Mouse (Mus musculus) hindbrain, embryonic 11.5 days (tissue): ENCODE results near the gene Itpa. TPM values are rescaled to one million over a fixed set of nuclear protein-coding genes. Genes with fewer than 3 reads are reported as not detected.

ENCODE experiments used
- ATAC-seq: fragments of 200-750 bp; cut with Nextera tagmentation; 2 replicates; pipeline ENCODE4 v1.8.0; 2017; ENCODE audit warnings: mild to moderate bottlenecking, moderate TSS enrichment, moderate library complexity; ENCODE audit not compliant: low FRiP score
- DNase-seq: peaks from one replicate; pipeline ENCODE4 v3.0.0-alpha.2; 2015; ENCODE audit warnings: low spot score
- H3K27ac ChIP-seq: fragments of 300-500 bp; sonication (generic); 2 replicates; pipeline ENCODE4 v1.5.1; 2014; ENCODE audit warnings: mild to moderate bottlenecking, low read depth, low read length
- H3K27me3 ChIP-seq: fragments of 300-500 bp; sonication (generic); 2 replicates; pipeline ENCODE4 v1.6.1; 2014; ENCODE audit warnings: mild to moderate bottlenecking, low read length, moderate library complexity, mixed read lengths; ENCODE audit not compliant: control insufficient read depth, insufficient read depth
- H3K36me3 ChIP-seq: fragments of 300-500 bp; sonication (generic); 2 replicates; pipeline ENCODE4 v1.6.1; 2014; ENCODE audit warnings: mild to moderate bottlenecking, low read length, moderate library complexity, mixed read lengths; ENCODE audit not compliant: control insufficient read depth, insufficient read depth
- H3K4me1 ChIP-seq: fragments of 300-500 bp; sonication (generic); replicated peaks from 2 replicates; pipeline ENCODE4 v1.6.1; 2014; ENCODE audit warnings: low read length, mixed read lengths; ENCODE audit not compliant: control insufficient read depth, insufficient read depth
- H3K4me2 ChIP-seq: fragments of 300-500 bp; sonication (generic); replicated peaks from 2 replicates; pipeline ENCODE4 v1.6.1; 2014; ENCODE audit warnings: mild to moderate bottlenecking, low read depth, low read length
- H3K4me3 ChIP-seq: fragments of 300-500 bp; sonication (generic); 2 replicates; pipeline ENCODE4 v1.5.1; 2014; ENCODE audit warnings: low read depth, low read length
- H3K9ac ChIP-seq: fragments of 300-500 bp; sonication (generic); 2 replicates; pipeline ENCODE4 v1.6.1; 2014; ENCODE audit warnings: low read depth, low read length
- H3K9me3 ChIP-seq: fragments of 300-500 bp; sonication (generic); 2 replicates; pipeline ENCODE4 v1.6.1; 2016; ENCODE audit warnings: low read length; ENCODE audit not compliant: control insufficient read depth
- WGBS: fragments of 180-500 bp; shearing (Covaris S2); extraction: QIAGEN DNeasy Blood & Tissue Kit; methylation state at CpG from one replicate; pipeline ENCODE4 v1.1.7; 2014; 5-methylcytosine and 5-hydroxymethylcytosine counted together
- polyA plus RNA-seq: library from polyadenylated mRNA; unstranded; fragments of >200 nt; fragmentation: Nextera tagmentation; extraction: Ambion mirVana; gene quantifications from 2 replicates; pipeline ENCODE4 v1.2.1, GENCODE M21; 2014

Itpa gene
- polyA plus RNA-seq, 1 experiment from 2014 or later, result 132 TPM

DNA sequence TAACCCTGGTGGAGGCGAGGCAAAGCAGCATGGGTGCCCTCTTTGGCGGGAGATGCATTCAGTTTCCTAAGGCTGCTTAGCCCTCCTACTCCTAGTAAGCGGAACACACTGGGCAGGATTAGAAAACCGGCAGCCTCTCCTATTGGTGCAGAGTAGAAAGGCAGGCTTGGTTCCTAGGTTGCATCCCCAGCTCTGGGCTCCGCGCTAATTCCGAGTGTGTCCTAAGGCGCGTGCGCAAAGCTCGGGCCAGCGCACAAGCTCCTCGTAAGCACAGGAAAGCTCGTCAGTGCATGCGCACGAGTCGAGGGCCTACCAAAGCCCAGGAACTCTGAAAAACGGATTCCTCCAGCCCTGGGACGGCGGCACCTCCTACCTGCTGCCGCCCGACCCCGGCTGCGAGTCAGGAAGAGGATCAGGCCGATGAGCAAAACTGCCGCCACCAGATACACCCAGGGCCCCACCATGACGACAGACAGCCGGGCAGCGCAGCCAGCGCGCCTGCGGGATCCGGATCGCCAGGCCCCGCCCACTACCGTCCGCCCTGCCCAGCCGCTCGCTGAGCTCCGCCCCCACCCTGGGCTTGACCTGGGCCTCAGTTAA, 3.2 kb upstream of the Itpa start, which contains the start of gene Ddrgk1:
TSS of gene Ddrgk1 (minus strand) at position 558 of the 600 bp plus-strand sequence.
- H3K4me1 ChIP-seq, result 0 out of 2 replicates have a peak, but pooled peaks cover 2% of the 10 kb centered on the region
- WGBS, result under 1% methylated on average over 40 of the region's 40 CpGs
- ATAC-seq (peak; percentile 95), DNase-seq (peak; percentile 94)
- H3K36me3 ChIP-seq, result peaks cover 4% of the 10 kb centered on the region; the same call in 1 of the 2 replicates
- peak within 1 kb of the TSS; percentile 97 for H3K27ac ChIP-seq
- H3K9me3 ChIP-seq, result no peaks in the 10 kb centered on the region
- H3K4me3 ChIP-seq, result peak within 1 kb of the TSS; percentile 59
- peak within 1 kb of the TSS; percentile 88 for H3K9ac ChIP-seq
- peak within 1 kb of the TSS; percentile 62 for H3K4me2 ChIP-seq
- no peaks in the 10 kb centered on the region for H3K27me3 ChIP-seq

DNA sequence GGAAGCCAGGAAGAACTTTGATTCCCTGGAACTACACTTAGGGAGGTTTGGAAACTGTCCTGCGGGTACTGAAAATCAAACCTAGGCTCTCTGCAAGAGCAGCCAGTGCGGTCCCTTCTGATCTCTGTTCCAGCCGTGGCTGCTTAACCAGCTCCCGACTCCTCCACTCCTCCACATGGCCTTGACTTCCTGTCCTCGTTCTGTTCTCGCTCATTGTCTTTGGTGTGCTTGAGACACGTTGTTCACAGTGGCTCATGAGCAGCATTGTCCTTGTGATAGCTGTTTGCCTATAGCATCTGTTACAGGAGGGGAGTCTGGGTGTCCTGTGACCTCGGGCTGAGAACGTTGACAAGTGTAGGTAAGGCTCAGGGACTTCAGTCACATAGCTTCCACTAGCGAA, 9.8 kb downstream of the Itpa start:
- WGBS, result 93% methylated on average over 10 of the region's 10 CpGs
- no peaks in the 10 kb centered on the region for H3K4me1 ChIP-seq
- no peak for DNase-seq
- H3K4me2 ChIP-seq, result no peak overlapping the region
- no peaks in the 10 kb centered on the region for H3K27me3 ChIP-seq
- H3K27ac ChIP-seq, result no peak overlapping the region
- H3K4me3 ChIP-seq, result no peak overlapping the region
- H3K9me3 ChIP-seq, result no peaks in the 10 kb centered on the region
- H3K36me3 ChIP-seq, result peaks cover 24% of the 10 kb centered on the region; the same call in 1 of the 2 replicates
- ATAC-seq, result no peak
- H3K9ac ChIP-seq, result no peak overlapping the region

DNA sequence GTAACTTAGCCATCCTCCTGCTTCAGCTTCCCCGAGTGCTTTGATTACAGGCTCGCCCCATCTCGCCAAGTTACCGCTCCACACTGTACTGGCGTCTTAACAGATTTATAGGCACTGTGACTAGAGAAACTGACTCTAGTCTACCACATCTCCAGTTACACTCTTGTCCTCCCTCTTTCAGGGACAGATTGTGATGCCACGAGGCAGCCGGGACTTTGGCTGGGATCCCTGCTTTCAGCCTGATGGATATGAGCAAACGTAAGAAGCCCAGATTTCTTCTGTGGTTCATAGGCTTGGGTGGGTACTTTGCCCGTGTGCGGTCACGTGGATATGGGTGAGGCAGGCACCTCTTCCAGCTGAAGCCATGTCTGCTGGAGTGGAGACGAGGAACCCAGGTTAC, 11.7 kb downstream of the Itpa start:
- no peaks in the 10 kb centered on the region for H3K27me3 ChIP-seq
- 95% methylated on average over 12 of the region's 12 CpGs for WGBS
- no peak overlapping the region for H3K9ac ChIP-seq
- H3K4me1 ChIP-seq, result no peaks in the 10 kb centered on the region
- no peak for DNase-seq
- H3K27ac ChIP-seq, result no peak overlapping the region
- no peak for ATAC-seq
- no peak overlapping the region for H3K4me3 ChIP-seq
- H3K4me2 ChIP-seq, result no peak overlapping the region
- peaks cover 18% of the 10 kb centered on the region; the same call in 1 of the 2 replicates for H3K36me3 ChIP-seq
- no peaks in the 10 kb centered on the region for H3K9me3 ChIP-seq

DNA sequence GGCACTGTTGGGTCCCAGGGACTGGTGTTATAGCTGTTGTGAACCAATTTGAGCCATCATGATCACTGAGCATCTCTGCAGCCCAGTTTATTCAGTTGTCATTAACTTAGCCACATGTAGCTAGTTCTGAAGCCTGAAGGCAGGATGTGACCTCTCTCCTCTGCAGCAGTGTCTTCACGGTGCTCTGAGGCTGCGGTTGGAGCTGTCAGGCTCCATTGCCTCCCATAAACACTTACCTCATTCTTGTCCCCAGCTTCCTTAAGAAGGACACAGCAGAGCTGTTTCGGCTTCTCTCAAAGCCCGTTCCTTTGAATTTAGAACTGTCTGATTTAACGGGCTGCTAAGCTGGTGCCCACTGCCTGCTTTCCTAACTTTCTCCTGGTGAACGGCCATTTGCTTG, 12.5 kb downstream of the Itpa start:
- Histone ChIP-seq H3K27me3 (no peaks in the 10 kb centered on the region), H3K9ac (no peak overlapping the region), H3K4me3 (no peak overlapping the region), H3K9me3 (no peaks in the 10 kb centered on the region), H3K4me1 (no peaks in the 10 kb centered on the region), H3K27ac (no peak overlapping the region), H3K4me2 (no peak overlapping the region), H3K36me3 (peaks cover 16% of the 10 kb centered on the region; the same call in 1 of the 2 replicates)
- no peak for ATAC-seq
- DNase-seq, result no peak
- WGBS, result 94% methylated on average over 6 of the region's 6 CpGs

DNA sequence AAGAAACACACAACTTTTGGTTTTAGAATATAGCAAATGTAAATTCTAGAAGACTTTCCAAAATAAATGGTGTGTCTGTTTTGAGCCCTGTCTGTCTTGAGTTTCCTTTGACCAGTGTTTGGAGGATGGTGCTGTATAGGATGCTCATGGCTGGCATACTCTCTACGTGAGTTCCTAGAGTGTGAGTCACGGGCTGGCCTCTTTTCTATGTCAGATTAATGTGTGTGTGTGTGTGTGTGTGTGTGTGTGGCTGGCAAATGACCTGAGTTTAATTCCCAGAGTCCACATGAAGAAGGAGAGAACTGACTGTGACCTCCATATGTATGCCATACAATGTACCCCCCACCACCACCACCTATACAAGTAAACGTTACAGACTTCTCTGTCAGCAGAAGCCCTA, 14.1 kb downstream of the Itpa start:
- H3K36me3 ChIP-seq, result peaks cover 11% of the 10 kb centered on the region; the same call in 1 of the 2 replicates
- no peak overlapping the region for H3K27ac ChIP-seq
- no peaks in the 10 kb centered on the region for H3K4me1 ChIP-seq
- H3K9me3 ChIP-seq, result no peaks in the 10 kb centered on the region
- no peak overlapping the region for H3K4me3 ChIP-seq
- no peak for DNase-seq
- WGBS, result 84% methylated on average over 3 of the region's 3 CpGs
- no peak overlapping the region for H3K9ac ChIP-seq
- no peak overlapping the region for H3K4me2 ChIP-seq
- H3K27me3 ChIP-seq, result no peaks in the 10 kb centered on the region
- ATAC-seq, result no peak

DNA sequence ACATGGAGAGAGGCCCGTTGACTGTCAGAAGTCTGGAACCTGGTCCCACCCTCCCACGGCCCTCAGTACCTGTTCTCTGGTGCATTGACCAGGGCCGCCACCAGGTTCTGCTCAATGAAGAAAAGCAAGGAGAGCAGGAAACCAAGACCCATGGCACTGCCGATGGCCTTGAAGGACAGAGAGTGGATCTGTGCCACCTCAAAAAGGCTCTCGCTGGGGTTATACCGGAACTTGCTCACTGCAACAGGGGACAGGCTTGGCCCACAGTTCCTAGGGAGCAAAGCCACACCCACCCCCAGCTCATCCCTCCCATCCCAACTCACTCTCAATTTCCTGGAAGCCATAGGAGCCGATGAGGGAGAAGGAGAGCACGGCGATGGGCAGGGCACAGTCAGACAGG, 18.0 kb downstream of the Itpa start:
- Histone ChIP-seq H3K27ac (no peak overlapping the region), H3K9ac (no peak overlapping the region), H3K36me3 (peaks cover 2% of the 10 kb centered on the region; the same call in 1 of the 2 replicates), H3K4me3 (no peak overlapping the region), H3K4me1 (no peaks in the 10 kb centered on the region), H3K27me3 (no peaks in the 10 kb centered on the region), H3K9me3 (no peaks in the 10 kb centered on the region), H3K4me2 (no peak overlapping the region)
- ATAC-seq (no peak), DNase-seq (no peak)
- WGBS, result 92% methylated on average over 9 of the region's 9 CpGs

DNA sequence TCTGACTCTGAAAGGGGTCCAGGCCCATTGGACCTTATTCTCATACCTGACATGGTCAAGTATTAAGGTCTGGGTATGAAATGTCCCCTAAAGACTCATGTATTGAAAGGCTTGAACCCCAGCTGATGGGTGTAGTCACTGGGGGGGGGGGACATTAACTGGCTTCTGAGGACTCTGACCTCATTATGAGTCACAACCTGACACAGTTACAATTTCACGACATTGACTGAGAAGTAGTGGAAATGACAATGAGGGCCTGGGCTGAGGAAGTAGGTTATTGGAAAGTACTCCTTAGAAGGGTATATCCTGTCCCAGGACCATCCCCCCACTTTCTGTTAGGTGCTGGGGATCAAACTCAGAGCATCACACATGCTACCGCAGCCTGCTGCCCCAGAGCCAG, 21.6 kb downstream of the Itpa start:
- H3K9me3 ChIP-seq, result no peaks in the 10 kb centered on the region
- H3K27ac ChIP-seq, result no peak overlapping the region
- no peak for ATAC-seq
- H3K4me3 ChIP-seq, result no peak overlapping the region
- WGBS, result 70% methylated on average over 2 of the region's 2 CpGs
- H3K4me2 ChIP-seq, result no peak overlapping the region
- H3K9ac ChIP-seq, result no peak overlapping the region
- H3K4me1 ChIP-seq, result no peaks in the 10 kb centered on the region
- no peak for DNase-seq
- H3K36me3 ChIP-seq, result no peaks in the 10 kb centered on the region
- H3K27me3 ChIP-seq, result no peaks in the 10 kb centered on the region

DNA sequence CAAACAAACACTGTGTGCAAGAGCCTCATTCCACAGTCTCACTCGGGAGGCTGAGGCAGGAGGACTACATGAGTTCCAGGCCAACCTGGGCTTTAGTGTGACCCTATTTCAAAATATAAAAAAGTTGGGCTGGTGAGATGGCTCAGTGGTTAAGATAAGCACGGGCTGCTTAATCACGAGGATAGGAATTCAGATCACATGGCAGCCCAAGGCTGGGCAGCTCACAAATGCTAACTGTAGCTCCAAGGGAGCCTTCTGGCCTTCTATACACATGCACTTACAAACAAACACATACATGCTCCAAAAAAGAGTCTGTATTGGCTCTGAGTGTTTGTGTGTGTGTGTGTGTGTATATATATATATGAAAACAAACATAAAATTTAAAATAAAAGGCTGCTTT, 26.2 kb downstream of the Itpa start:
- H3K4me2 ChIP-seq, result no peak overlapping the region
- 46% methylated on average over 3 of the region's 3 CpGs for WGBS
- no peak overlapping the region for H3K27ac ChIP-seq

DNA sequence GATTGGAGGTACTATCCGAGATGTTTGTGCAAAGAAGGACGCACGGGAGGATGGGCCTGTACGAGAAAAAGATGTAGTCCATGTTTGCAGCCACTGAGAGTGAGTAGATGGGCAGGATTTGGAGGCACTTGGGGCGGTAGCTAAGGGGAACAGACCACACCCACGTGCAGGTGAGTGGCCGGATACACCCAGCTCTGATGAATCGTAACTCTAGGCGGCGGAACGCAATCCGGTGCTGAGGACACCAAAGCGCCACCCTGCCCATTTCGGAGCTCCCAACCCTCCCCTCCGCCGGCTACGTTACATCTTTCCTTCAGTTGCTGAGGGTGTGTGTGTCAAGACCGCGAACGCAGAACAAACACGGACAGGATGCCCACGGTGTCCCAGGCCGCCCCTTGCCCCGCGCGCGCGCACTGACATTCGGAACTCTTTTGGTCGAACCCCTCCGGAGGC, 29.3 kb downstream of the Itpa start:
- Histone ChIP-seq H3K36me3 (no peaks in the 10 kb centered on the region), H3K9me3 (no peaks in the 10 kb centered on the region), H3K27me3 (peaks cover 31% of the 10 kb centered on the region), H3K4me1 (no peaks in the 10 kb centered on the region), H3K27ac (no peak overlapping the region), H3K4me2 (peak overlapping the region; percentile 98), H3K4me3 (peak overlapping the region; percentile 54), H3K9ac (peak overlapping the region; percentile 38; the same call in 1 of the 2 replicates)
- no peak for ATAC-seq
- DNase-seq, result no peak
- WGBS, result under 1% methylated on average over 31 of the region's 31 CpGs

More for the DNA sequence above, 26.2 kb downstream of the Itpa start:
- Histone ChIP-seq H3K36me3 (no peaks in the 10 kb centered on the region), H3K27me3 (peaks cover 27% of the 10 kb centered on the region), H3K9me3 (no peaks in the 10 kb centered on the region), H3K4me1 (no peaks in the 10 kb centered on the region), H3K4me3 (no peak overlapping the region), H3K9ac (no peak overlapping the region)
- DNase-seq, result no peak
- no peak for ATAC-seq
